Mouse (Mus musculus): Measurements from ENCODE around the gene Exph5. TPM values are rescaled to one million over a fixed set of nuclear protein-coding genes. Genes with fewer than 3 reads are reported as not detected.

Gene Exph5
- polyA plus RNA-seq, 1 experiment from 2014 or later, result 0.14 TPM

Small RNAs within 50 kb of the gene (microRNA-seq; reads per million reads assigned to microRNA genes)
- not detected for gene Mir130c

Other genes starting within 250 kb of the Exph5 start
- 16.1 and 20.4 TPM in 2 replicates for gene Ddx10, start 53.6 kb upstream of the Exph5 start, polyA plus RNA-seq (2015; fragmentation: Nextera tagmentation; extraction: Ambion mirVana)
- 21.9 and 23.4 TPM in 2 replicates for gene Kdelc2, start 82.4 kb downstream of the Exph5 start, polyA plus RNA-seq (2015; fragmentation: Nextera tagmentation; extraction: Ambion mirVana)
- 0.92 and 0.99 TPM in 2 replicates for gene 4930550C14Rik, start 100.7 kb downstream of the Exph5 start, polyA plus RNA-seq (2015; fragmentation: Nextera tagmentation; extraction: Ambion mirVana)
- gene Atm, start 235.1 kb downstream of the Exph5 start, polyA plus RNA-seq (2015; fragmentation: Nextera tagmentation; extraction: Ambion mirVana), result 5.8 and 6.2 TPM in 2 replicates
- 11.2 and 11.7 TPM in 2 replicates for gene Npat, start 235.4 kb downstream of the Exph5 start, polyA plus RNA-seq (2015; fragmentation: Nextera tagmentation; extraction: Ambion mirVana)

Measured in heart, embryonic 16.5 days (tissue).